Mouse (Mus musculus) regulatory T cell (primary cell): ENCODE results near the gene Ttc24.

Experiments used
- in situ Hi-C: fragments of 300-600 bp; cut with MboI, MseI; formaldehyde crosslinking; loops from one replicate; pipeline ENCODE4 v1.15.1; 2025; ENCODE audit warnings: high pct_unique_total_duplicates

Gene Ttc24

GRCm38 (mm10) chr3:88022322-88023191, 55.5 kb downstream of the Ttc24 start:
- in situ Hi-C loops, result no loop called here
